8 mouse cellular contexts compared by ENCODE assay signal in the genomic region with DNA sequence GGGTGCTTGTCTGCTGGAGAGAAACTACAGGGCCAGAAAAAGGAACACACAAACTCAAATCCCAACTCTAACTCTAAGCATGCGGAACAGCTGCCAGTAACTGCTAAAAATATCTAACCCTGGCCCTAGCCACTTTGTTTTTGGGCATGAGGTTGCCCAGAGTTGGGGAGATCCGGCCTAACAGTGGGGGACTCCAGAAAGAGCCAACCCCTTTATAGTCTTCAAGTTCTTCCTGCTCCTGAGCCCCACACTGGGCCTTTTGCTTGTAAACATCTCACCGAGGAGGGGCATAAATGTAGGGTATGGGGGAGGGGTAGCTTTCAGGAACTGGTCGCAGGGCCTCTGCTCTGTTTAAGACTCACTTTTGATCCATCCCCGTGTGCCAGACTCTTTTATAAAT. TPM values are rescaled to one million over a fixed set of nuclear protein-coding genes. Genes with fewer than 3 reads are reported as not detected.
DNase-seq lines count a peak whose midpoint lies in the region; ATAC-seq lines count a peak whose summit lies in the region.

No protein-coding gene starts in this region.

- H3K27me3 ChIP-seq in kidney, embryonic 16.5 days (ENCODE audit: insufficient read depth, low read length): peaks cover 4% of the 10 kb centered on the region; the same call in 1 of the 2 replicates
- peaks cover 13% of the 10 kb centered on the region for H3K27me3 ChIP-seq in embryonic facial prominence, embryonic 14.5 days (replicated peaks; ENCODE audit: control insufficient read depth, insufficient read depth, low read length)
- peaks cover 5% of the 10 kb centered on the region for H3K27me3 ChIP-seq in kidney, embryonic 14.5 days (ENCODE audit: control insufficient read depth, insufficient read depth, low read length)

- H3K4me3 ChIP-seq in kidney, embryonic 16.5 days (ENCODE audit: low read length): no peak overlapping the region
- H3K4me3 ChIP-seq in embryonic facial prominence, embryonic 14.5 days (ENCODE audit: low read depth, low read length): peak overlapping the region; percentile 38; the same call in 1 of the 2 replicates
- no peak overlapping the region for H3K4me3 ChIP-seq in kidney, embryonic 14.5 days (ENCODE audit: low read length)

- no peaks in the 10 kb centered on the region for H3K9me3 ChIP-seq in kidney, embryonic 16.5 days (ENCODE audit: low read length)
- H3K9me3 ChIP-seq in embryonic facial prominence, embryonic 14.5 days (ENCODE audit: control insufficient read depth, low read length): no peaks in the 10 kb centered on the region
- no peaks in the 10 kb centered on the region for H3K9me3 ChIP-seq in kidney, embryonic 14.5 days (ENCODE audit: control insufficient read depth, low read length)

- no peak for ATAC-seq in kidney, embryonic 16.5 days (ENCODE audit: low FRiP score, low TSS enrichment)
- ATAC-seq in embryonic facial prominence, embryonic 14.5 days (ENCODE audit: low read depth): no peak
- ATAC-seq in kidney, embryonic 14.5 days (ENCODE audit: low FRiP score, low TSS enrichment): no peak
- ATAC-seq in megakaryocyte-erythroid progenitor cell, adult 5-6 weeks (replicated peaks; ENCODE audit: low FRiP score, low TSS enrichment, poor library complexity, severe bottlenecking): no peak

- H3K27ac ChIP-seq in kidney, embryonic 16.5 days (ENCODE audit: low read length): no peak overlapping the region
- H3K27ac ChIP-seq in embryonic facial prominence, embryonic 14.5 days (replicated peaks; ENCODE audit: low read depth, low read length): peak overlapping the region; percentile 41
- H3K27ac ChIP-seq in kidney, embryonic 14.5 days (ENCODE audit: low read depth, low read length): no peak overlapping the region

- H3K36me3 ChIP-seq in kidney, embryonic 16.5 days (ENCODE audit: insufficient read depth, low read length): peaks cover 3% of the 10 kb centered on the region; the same call in 1 of the 2 replicates
- H3K36me3 ChIP-seq in embryonic facial prominence, embryonic 14.5 days (ENCODE audit: control insufficient read depth, insufficient read depth, low read length): 0 out of 2 replicates have a peak, but pooled peaks cover 2% of the 10 kb centered on the region
- H3K36me3 ChIP-seq in kidney, embryonic 14.5 days (ENCODE audit: control insufficient read depth, insufficient read depth, low read length): no peaks in the 10 kb centered on the region; the same call in 1 of the 2 replicates

- peaks cover 6% of the 10 kb centered on the region for H3K4me1 ChIP-seq in kidney, embryonic 16.5 days (ENCODE audit: insufficient read depth, low read length)
- 0 out of 2 replicates have a peak, but pooled peaks cover 4% of the 10 kb centered on the region for H3K4me1 ChIP-seq in embryonic facial prominence, embryonic 14.5 days (ENCODE audit: control insufficient read depth, insufficient read depth, low read length)
- H3K4me1 ChIP-seq in kidney, embryonic 14.5 days (ENCODE audit: control insufficient read depth, insufficient read depth, low read length): peaks cover 17% of the 10 kb centered on the region

- WGBS in kidney, embryonic 16.5 days: 27% methylated on average over 5 of the region's 5 CpGs
- WGBS in embryonic facial prominence, embryonic 14.5 days: 30% methylated on average over 5 of the region's 5 CpGs
- WGBS in kidney, embryonic 14.5 days: 25% methylated on average over 5 of the region's 5 CpGs

- no peak overlapping the region for H3K9ac ChIP-seq in kidney, embryonic 16.5 days (replicated peaks; ENCODE audit: low read length)
- H3K9ac ChIP-seq in embryonic facial prominence, embryonic 14.5 days (ENCODE audit: low read depth, low read length): no peak overlapping the region
- H3K9ac ChIP-seq in kidney, embryonic 14.5 days (ENCODE audit: low read depth, low read length): no peak overlapping the region; the same call in 1 of the 2 replicates

- DNase-seq in kidney, adult 11 months: peak; percentile 27
- DNase-seq in B cell, adult 2 months: peak; percentile 48 to 51
- DNase-seq in embryonic facial prominence, embryonic 14.5 days (ENCODE audit: low spot score): peak; percentile 12
- DNase-seq in yolk sac, embryonic 10.5 days (ENCODE audit: low spot score): no peak
- DNase-seq in cerebellum, adult 9-11 months: no peak

- no peak overlapping the region for H3K4me2 ChIP-seq in kidney, embryonic 16.5 days (replicated peaks; ENCODE audit: low read depth, low read length)
- H3K4me2 ChIP-seq in embryonic facial prominence, embryonic 14.5 days (ENCODE audit: low read depth, low read length): peak overlapping the region; percentile 66; the same call in 1 of the 2 replicates
- 0 out of 2 replicates have a peak overlapping the region, but pooled peaks have one; percentile 61 for H3K4me2 ChIP-seq in kidney, embryonic 14.5 days (replicated peaks; ENCODE audit: low read depth, low read length)

RNA-seq across cellular contexts. Expression of gene Rrad, which starts 0.8 kb away (rescaled TPM):
- 13.5 and 15.0 TPM in 2 replicates for polyA plus RNA-seq in kidney, embryonic 16.5 days (2015; fragmentation: Nextera tagmentation; extraction: Ambion mirVana)
- 40.5 and 54.7 TPM in 2 replicates for polyA plus RNA-seq in embryonic facial prominence, embryonic 14.5 days (2014; fragmentation: Nextera tagmentation; extraction: Ambion mirVana)
- polyA plus RNA-seq in kidney, embryonic 14.5 days (2014; fragmentation: Nextera tagmentation; extraction: Ambion mirVana): 13.9 and 14.5 TPM in 2 replicates
- total RNA-seq in megakaryocyte-erythroid progenitor cell, adult 5-6 weeks (2014; fragmentation: Nextera tagmentation): 1.1 TPM in 1 of 2 replicates, not detected in the other
- total RNA-seq in megakaryocyte-erythroid progenitor cell, adult 5-6 weeks (2017): 0.19 and 0.94 TPM in 2 replicates

RNA-seq across cellular contexts. Expression of gene Cdh16, which starts 7.8 kb away (rescaled TPM):
- 385 and 427 TPM in 2 replicates for polyA plus RNA-seq in kidney, embryonic 16.5 days (2015; fragmentation: Nextera tagmentation; extraction: Ambion mirVana)
- polyA plus RNA-seq in embryonic facial prominence, embryonic 14.5 days (2014; fragmentation: Nextera tagmentation; extraction: Ambion mirVana): 1.9 and 2.1 TPM in 2 replicates
- polyA plus RNA-seq in kidney, embryonic 14.5 days (2014; fragmentation: Nextera tagmentation; extraction: Ambion mirVana): 166 and 200 TPM in 2 replicates
- total RNA-seq in megakaryocyte-erythroid progenitor cell, adult 5-6 weeks (2014; fragmentation: Nextera tagmentation): not detected in 2 replicates
- total RNA-seq in megakaryocyte-erythroid progenitor cell, adult 5-6 weeks (2017): not detected in 2 replicates

RNA-seq across cellular contexts. Expression of gene Ciao2b, which starts 9.8 kb away (rescaled TPM):
- polyA plus RNA-seq in kidney, embryonic 16.5 days (2015; fragmentation: Nextera tagmentation; extraction: Ambion mirVana): 106 and 108 TPM in 2 replicates
- polyA plus RNA-seq in embryonic facial prominence, embryonic 14.5 days (2014; fragmentation: Nextera tagmentation; extraction: Ambion mirVana): 81.3 and 87.9 TPM in 2 replicates
- polyA plus RNA-seq in kidney, embryonic 14.5 days (2014; fragmentation: Nextera tagmentation; extraction: Ambion mirVana): 94.4 and 111 TPM in 2 replicates
- 51.5 and 66.1 TPM in 2 replicates for total RNA-seq in megakaryocyte-erythroid progenitor cell, adult 5-6 weeks (2014; fragmentation: Nextera tagmentation)
- 26.4 and 27.7 TPM in 2 replicates for total RNA-seq in megakaryocyte-erythroid progenitor cell, adult 5-6 weeks (2017)

RNA-seq across cellular contexts. Expression of gene Pdp2, which starts 40.7 kb away (rescaled TPM):
- polyA plus RNA-seq in kidney, embryonic 16.5 days (2015; fragmentation: Nextera tagmentation; extraction: Ambion mirVana): 19.2 and 20.3 TPM in 2 replicates
- 8.1 and 8.2 TPM in 2 replicates for polyA plus RNA-seq in embryonic facial prominence, embryonic 14.5 days (2014; fragmentation: Nextera tagmentation; extraction: Ambion mirVana)
- 15.1 and 18.7 TPM in 2 replicates for polyA plus RNA-seq in kidney, embryonic 14.5 days (2014; fragmentation: Nextera tagmentation; extraction: Ambion mirVana)
- total RNA-seq in megakaryocyte-erythroid progenitor cell, adult 5-6 weeks (2014; fragmentation: Nextera tagmentation): 8.6 and 9.5 TPM in 2 replicates
- 10.2 and 10.4 TPM in 2 replicates for total RNA-seq in megakaryocyte-erythroid progenitor cell, adult 5-6 weeks (2017)

Comparison
In these comparisons a context has a peak if more than half of its experiments do, and no peak if none do; other contexts are left out.
1. DNase-seq: peak in kidney, adult 11 months (single experiment), B cell, adult 2 months (2 of 2) and embryonic facial prominence, embryonic 14.5 days (single experiment); none in yolk sac, embryonic 10.5 days (single experiment) and cerebellum, adult 9-11 months (single experiment).
2. RNA of gene Cdh16, which starts 7.8 kb away (polyA plus RNA-seq): 385 to 427 TPM in kidney, embryonic 16.5 days and 166 to 200 TPM in kidney, embryonic 14.5 days; 1.9 to 2.1 TPM in embryonic facial prominence, embryonic 14.5 days; every median in the first group is over 10 times any median in the second.